Comparison of ENCODE assay signal across 12 mouse cellular contexts in the genomic region with DNA sequence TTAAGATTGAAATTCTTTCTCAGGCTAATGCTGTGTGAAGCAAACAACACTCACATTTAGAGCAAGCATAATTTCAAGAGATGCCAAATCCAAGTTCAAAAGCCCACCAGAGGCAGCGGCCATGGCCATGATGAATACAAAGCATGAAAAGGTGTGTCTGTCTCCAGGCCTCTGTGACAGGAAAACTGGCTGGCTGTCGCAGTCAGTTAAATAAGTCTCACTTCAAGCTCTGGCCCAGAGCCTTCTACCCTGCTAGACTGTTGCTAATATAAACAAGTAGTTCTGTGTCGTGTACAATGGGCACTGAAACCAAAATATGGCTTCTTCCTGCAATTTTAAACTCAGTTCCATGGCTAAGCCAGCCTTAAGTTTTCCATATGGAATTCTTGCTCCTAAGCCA.
"Had no signal": no experiment of that assay in that cellular context is flagged by ENCODE, and none has a peak within 500 bp of the region (broad histone marks: within the 10 kb centered on the region; RNA-seq: fewer than 3 reads in every experiment).

No protein-coding gene starts in this region.

- H3K27ac ChIP-seq: kidney, embryonic 15.5 days; left cerebral cortex, adult 2 months; liver, embryonic 14.5 days; neural tube, embryonic 15.5 days had no signal

- ATAC-seq: lung, postnatal 0 days had no signal

- H3K36me3 ChIP-seq: neural tube, embryonic 15.5 days had no signal

- DNase-seq: kidney, adult 2 months; kidney, postnatal 14 days; lung, adult 18-20 months; right cerebral cortex, adult 18-20 months; right cerebral cortex, postnatal 25 days; thymus, postnatal 36 days had no signal

- H3K27me3 ChIP-seq: kidney, embryonic 15.5 days; neural tube, embryonic 15.5 days had no signal

- H3K4me3 ChIP-seq: kidney, embryonic 15.5 days; left cerebral cortex, adult 2 months; myocyte; neural tube, embryonic 15.5 days had no signal

- H3K9me3 ChIP-seq: kidney, embryonic 15.5 days; neural tube, embryonic 15.5 days had no signal

- H3K9ac ChIP-seq: kidney, embryonic 15.5 days; liver, embryonic 14.5 days; neural tube, embryonic 15.5 days had no signal

- H3K4me2 ChIP-seq: kidney, embryonic 15.5 days; neural tube, embryonic 15.5 days had no signal
